Mouse (Mus musculus) hindbrain, embryonic 11.5 days (tissue): ENCODE data around the gene Ift43. TPM values are rescaled to one million over a fixed set of nuclear protein-coding genes. Genes with fewer than 3 reads are reported as not detected.
A peak's percentile ranks its signal among the peaks of the same experiment; 100 is the strongest.

Source experiments
- ATAC-seq: fragments of 200-750 bp; cut with Nextera tagmentation; 2 replicates; pipeline ENCODE4 v1.8.0; 2017; ENCODE audit warnings: mild to moderate bottlenecking, moderate TSS enrichment, moderate library complexity; ENCODE audit not compliant: low FRiP score
- DNase-seq: peaks from one replicate; pipeline ENCODE4 v3.0.0-alpha.2; 2015; ENCODE audit warnings: low spot score
- H3K27ac ChIP-seq: fragments of 300-500 bp; sonication (generic); 2 replicates; pipeline ENCODE4 v1.5.1; 2014; ENCODE audit warnings: mild to moderate bottlenecking, low read depth, low read length
- H3K27me3 ChIP-seq: fragments of 300-500 bp; sonication (generic); 2 replicates; pipeline ENCODE4 v1.6.1; 2014; ENCODE audit warnings: mild to moderate bottlenecking, low read length, moderate library complexity, mixed read lengths; ENCODE audit not compliant: control insufficient read depth, insufficient read depth
- H3K36me3 ChIP-seq: fragments of 300-500 bp; sonication (generic); 2 replicates; pipeline ENCODE4 v1.6.1; 2014; ENCODE audit warnings: mild to moderate bottlenecking, low read length, moderate library complexity, mixed read lengths; ENCODE audit not compliant: control insufficient read depth, insufficient read depth
- H3K4me1 ChIP-seq: fragments of 300-500 bp; sonication (generic); replicated peaks from 2 replicates; pipeline ENCODE4 v1.6.1; 2014; ENCODE audit warnings: low read length, mixed read lengths; ENCODE audit not compliant: control insufficient read depth, insufficient read depth
- H3K4me2 ChIP-seq: fragments of 300-500 bp; sonication (generic); replicated peaks from 2 replicates; pipeline ENCODE4 v1.6.1; 2014; ENCODE audit warnings: mild to moderate bottlenecking, low read depth, low read length
- H3K4me3 ChIP-seq: fragments of 300-500 bp; sonication (generic); 2 replicates; pipeline ENCODE4 v1.5.1; 2014; ENCODE audit warnings: low read depth, low read length
- H3K9ac ChIP-seq: fragments of 300-500 bp; sonication (generic); 2 replicates; pipeline ENCODE4 v1.6.1; 2014; ENCODE audit warnings: low read depth, low read length
- H3K9me3 ChIP-seq: fragments of 300-500 bp; sonication (generic); 2 replicates; pipeline ENCODE4 v1.6.1; 2016; ENCODE audit warnings: low read length; ENCODE audit not compliant: control insufficient read depth
- WGBS: fragments of 180-500 bp; shearing (Covaris S2); extraction: QIAGEN DNeasy Blood & Tissue Kit; methylation state at CpG from one replicate; pipeline ENCODE4 v1.1.7; 2014; 5-methylcytosine and 5-hydroxymethylcytosine counted together
- polyA plus RNA-seq: library from polyadenylated mRNA; unstranded; fragments of >200 nt; fragmentation: Nextera tagmentation; extraction: Ambion mirVana; gene quantifications from 2 replicates; pipeline ENCODE4 v1.2.1, GENCODE M21; 2014

Ift43 gene
- polyA plus RNA-seq, 1 experiment from 2014 or later, result 102 TPM

DNA sequence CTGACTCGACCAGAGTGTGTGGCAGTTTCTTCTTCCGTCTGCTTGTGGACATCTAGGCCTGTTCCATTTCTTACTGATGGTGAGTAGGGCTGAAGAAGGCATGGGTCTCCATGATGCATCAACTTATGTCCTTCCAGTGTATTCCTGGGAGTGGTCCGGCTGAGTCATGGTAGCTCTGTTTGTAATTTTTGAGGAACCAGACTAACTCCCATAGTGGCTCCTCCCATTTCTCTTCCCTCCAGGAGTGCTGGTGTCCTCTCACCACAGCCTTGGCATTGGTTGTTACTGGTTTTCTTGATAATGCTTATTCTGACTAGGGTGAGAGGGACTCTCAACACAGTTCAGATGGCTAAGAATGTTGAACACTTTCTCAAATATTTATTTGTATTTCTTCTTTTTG, 63.9 kb downstream of the Ift43 start:
- Histone ChIP-seq H3K27me3 (no peaks in the 10 kb centered on the region), H3K4me3 (no peak overlapping the region), H3K9ac (no peak overlapping the region), H3K4me1 (no peaks in the 10 kb centered on the region), H3K36me3 (no peaks in the 10 kb centered on the region), H3K4me2 (no peak overlapping the region), H3K9me3 (no peaks in the 10 kb centered on the region), H3K27ac (no peak overlapping the region)
- 93% methylated on average over 3 of the region's 3 CpGs for WGBS
- DNase-seq (no peak), ATAC-seq (no peak)

DNA sequence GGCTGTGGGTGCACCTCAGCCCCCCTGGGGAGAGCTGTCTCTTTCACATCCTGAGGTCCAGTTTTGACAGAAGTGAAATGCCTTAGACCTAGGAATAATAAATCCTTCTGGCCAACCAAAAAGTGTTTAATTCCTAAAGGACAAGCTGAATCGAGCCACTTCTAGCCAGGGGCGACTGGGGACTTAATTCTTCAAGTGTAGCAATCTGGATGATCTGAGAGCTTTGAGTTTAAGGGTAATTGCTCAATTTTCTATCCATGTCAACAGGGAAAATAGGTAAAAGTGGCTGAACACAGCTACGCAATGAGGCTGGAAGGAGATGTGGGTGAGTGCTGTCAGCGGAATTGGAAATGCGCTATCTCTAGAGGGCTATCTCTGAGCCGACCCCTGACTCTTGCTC, 65.9 kb downstream of the Ift43 start:
- ATAC-seq (no peak), DNase-seq (no peak)
- Histone ChIP-seq H3K27ac (no peak overlapping the region), H3K9me3 (no peaks in the 10 kb centered on the region), H3K9ac (no peak overlapping the region), H3K4me1 (peaks cover 6% of the 10 kb centered on the region; the same call in 1 of the 2 replicates), H3K36me3 (no peaks in the 10 kb centered on the region), H3K4me3 (no peak overlapping the region), H3K27me3 (no peaks in the 10 kb centered on the region), H3K4me2 (no peak overlapping the region)
- WGBS, result 86% methylated on average over 6 of the region's 6 CpGs

DNA sequence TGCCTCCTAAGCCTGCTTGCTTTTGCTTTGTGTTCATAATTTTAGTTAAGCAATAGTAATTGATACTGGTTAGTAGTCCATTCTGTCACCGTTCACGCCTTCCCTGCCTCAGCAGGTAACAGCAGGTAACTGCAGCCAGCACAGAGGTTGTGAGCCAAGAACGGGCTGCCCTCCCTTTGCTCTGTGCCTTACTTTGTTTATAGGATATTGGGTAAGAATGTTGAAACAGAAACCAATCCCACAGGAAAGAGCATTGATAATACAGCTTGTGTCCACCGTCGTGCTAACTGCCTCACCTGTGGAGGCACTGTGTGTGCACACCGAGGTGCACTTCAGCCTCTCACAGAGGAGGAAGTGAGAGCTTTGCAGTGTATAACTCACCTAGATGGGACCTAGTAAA, 66.7 kb downstream of the Ift43 start:
- no peak overlapping the region for H3K27ac ChIP-seq
- no peak overlapping the region for H3K9ac ChIP-seq
- no peaks in the 10 kb centered on the region for H3K9me3 ChIP-seq
- ATAC-seq, result no peak
- H3K4me3 ChIP-seq, result no peak overlapping the region
- DNase-seq, result no peak
- no peaks in the 10 kb centered on the region for H3K36me3 ChIP-seq
- H3K27me3 ChIP-seq, result no peaks in the 10 kb centered on the region
- no peak overlapping the region for H3K4me2 ChIP-seq
- WGBS, result 91% methylated on average over 6 of the region's 6 CpGs
- H3K4me1 ChIP-seq, result peaks cover 6% of the 10 kb centered on the region; the same call in 1 of the 2 replicates

DNA sequence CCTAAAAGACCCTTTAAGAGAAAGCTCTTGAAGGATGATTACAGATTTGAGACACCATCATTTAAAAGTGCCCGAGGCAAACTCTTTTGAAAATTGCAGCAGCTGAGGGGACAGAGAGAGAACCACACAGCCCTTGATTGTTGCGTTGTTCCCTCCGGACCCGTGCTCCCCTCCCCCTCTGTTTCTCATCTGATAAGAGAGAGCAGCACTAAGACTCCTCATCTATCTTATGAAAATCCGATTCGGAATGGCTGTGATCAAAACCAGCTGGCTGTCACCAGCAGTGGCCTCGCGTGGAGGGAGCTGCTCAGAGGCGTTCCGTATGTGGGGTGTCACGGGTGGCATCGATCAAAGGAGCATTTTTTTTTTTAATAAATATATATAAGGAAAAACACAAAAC, 69.6 kb downstream of the Ift43 start:
- Histone ChIP-seq H3K9ac (no peak overlapping the region), H3K4me2 (no peak overlapping the region), H3K9me3 (no peaks in the 10 kb centered on the region), H3K36me3 (no peaks in the 10 kb centered on the region), H3K4me1 (peaks cover 6% of the 10 kb centered on the region; the same call in 1 of the 2 replicates), H3K4me3 (no peak overlapping the region), H3K27ac (no peak overlapping the region), H3K27me3 (no peaks in the 10 kb centered on the region)
- 63% methylated on average over 12 of the region's 12 CpGs for WGBS
- DNase-seq, result no peak
- no peak; the same call in 1 of the 2 replicates for ATAC-seq

DNA sequence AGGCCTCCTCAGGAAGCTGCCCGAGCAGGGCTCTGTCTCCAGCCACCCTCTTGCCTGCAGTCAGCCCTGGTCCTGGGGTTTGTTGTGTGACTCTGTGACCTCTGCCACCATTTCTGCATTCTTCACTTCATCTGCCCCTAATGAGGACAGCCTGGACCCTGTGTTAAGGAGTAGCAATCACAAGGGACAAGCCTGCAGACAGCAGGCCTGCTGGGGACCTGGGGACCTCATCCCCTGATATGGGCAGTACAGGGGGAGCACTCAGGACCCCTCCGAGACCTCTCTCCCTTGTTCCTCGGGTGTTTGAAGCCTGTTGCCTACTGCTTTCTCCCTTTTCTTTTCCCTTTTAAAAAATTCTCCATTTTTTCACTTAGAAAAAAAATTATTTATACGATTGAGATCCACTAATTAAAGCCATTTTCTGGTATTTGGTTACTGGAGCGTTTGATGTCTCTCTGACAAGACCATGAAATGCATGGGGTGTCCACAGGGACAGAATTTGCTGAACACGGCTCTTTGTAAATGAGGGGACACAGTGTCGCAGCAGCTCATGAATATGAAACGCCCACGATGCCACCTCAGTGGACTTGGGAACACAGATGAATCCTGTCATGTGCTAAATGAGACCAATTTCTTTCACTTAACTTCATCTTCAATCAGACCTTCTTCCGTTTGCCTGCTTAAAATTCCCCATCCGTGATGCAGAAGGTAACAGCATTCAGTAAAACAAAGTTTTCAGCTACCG, 71.0 kb downstream of the Ift43 start:
- H3K4me2 ChIP-seq, result no peak overlapping the region
- no peak overlapping the region for H3K27ac ChIP-seq
- DNase-seq (no peak), ATAC-seq (peak; percentile 51)
- no peaks in the 10 kb centered on the region for H3K36me3 ChIP-seq
- no peak overlapping the region for H3K4me3 ChIP-seq
- peaks cover 8% of the 10 kb centered on the region; the same call in 1 of the 2 replicates for H3K4me1 ChIP-seq
- WGBS, result 58% methylated on average over 12 of the region's 12 CpGs
- H3K9me3 ChIP-seq, result no peaks in the 10 kb centered on the region
- no peak overlapping the region for H3K9ac ChIP-seq
- no peaks in the 10 kb centered on the region for H3K27me3 ChIP-seq

DNA sequence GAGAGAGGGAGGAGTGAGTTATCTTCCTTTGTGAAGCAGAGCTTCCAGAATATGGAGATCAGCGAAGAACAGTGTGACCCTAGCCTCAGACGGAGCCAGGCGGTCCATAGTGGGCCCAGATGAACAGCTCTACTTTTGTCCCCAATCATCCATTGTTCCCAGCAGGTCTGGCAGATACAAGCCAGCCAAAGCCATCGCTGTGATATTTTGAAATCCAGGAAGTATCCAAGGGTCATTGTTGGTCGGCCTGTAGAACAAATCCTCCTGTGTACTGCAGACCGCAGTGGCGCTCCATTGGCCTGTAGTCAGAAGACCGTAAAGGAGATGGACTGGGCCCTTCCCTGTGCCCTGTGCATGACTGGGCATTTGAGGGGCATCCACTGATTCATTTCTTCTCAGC, 72.8 kb downstream of the Ift43 start:
- no peak overlapping the region for H3K4me2 ChIP-seq
- peaks cover 8% of the 10 kb centered on the region; the same call in 1 of the 2 replicates for H3K4me1 ChIP-seq
- WGBS, result 91% methylated on average over 8 of the region's 8 CpGs

DNA sequence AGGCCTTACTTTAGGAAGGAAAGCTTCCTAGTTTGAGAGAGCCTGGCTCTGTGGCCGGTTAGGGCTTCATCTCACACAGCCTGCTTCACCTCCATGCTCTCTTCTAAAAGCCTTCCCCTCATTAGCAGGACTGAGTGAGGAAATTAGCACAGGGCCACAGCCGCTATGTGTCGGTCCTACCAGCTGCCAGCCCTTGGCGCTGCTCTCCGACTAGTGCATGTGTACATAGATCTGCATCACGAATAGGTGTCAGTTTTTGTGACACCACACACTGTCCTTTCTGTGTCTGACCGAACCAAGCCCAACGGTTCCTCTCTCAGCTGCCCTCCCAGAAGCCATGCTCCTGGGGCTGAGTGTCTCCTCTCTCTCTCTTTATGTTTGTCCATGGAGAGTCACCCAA, 74.8 kb downstream of the Ift43 start:
- ATAC-seq, result no peak
- Histone ChIP-seq H3K9me3 (no peaks in the 10 kb centered on the region), H3K27ac (no peak overlapping the region), H3K27me3 (no peaks in the 10 kb centered on the region), H3K4me2 (no peak overlapping the region), H3K4me3 (no peak overlapping the region), H3K4me1 (peaks cover 8% of the 10 kb centered on the region; the same call in 1 of the 2 replicates), H3K36me3 (no peaks in the 10 kb centered on the region), H3K9ac (no peak overlapping the region)
- no peak for DNase-seq
- 89% methylated on average over 8 of the region's 8 CpGs for WGBS

More for the DNA sequence above, 72.8 kb downstream of the Ift43 start:
- Histone ChIP-seq H3K9ac (no peak overlapping the region), H3K4me3 (no peak overlapping the region), H3K27ac (no peak overlapping the region), H3K9me3 (no peaks in the 10 kb centered on the region), H3K36me3 (no peaks in the 10 kb centered on the region), H3K27me3 (no peaks in the 10 kb centered on the region)
- no peak for ATAC-seq
- no peak for DNase-seq

DNA sequence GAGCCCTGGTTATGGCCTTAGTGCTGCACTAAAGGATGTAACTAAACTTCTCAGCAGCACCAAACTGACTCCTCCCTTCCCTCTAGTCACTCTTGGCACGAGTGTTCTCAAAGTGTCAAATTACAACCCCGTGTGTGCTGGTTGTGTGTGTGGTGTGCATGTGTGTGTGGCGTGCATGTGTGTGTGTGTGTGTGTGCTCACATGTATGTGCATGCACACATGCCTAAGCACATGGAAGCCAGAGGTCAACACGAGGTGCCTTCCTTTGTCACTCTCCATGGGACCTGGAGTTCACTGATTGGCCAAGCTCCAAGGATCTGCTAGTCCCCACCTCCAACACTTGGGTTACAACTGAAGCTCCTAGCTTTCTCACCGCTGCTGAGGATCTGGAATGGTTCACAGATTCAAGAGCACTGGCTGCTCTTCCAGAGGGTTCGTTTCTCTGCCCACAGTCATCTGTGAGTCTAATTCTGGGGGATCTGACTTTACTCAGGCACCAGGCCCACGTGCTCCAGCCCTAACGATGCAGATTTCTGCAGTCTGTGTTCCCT, 75.6 kb downstream of the Ift43 start:
- Histone ChIP-seq H3K27ac (no peak overlapping the region), H3K4me3 (no peak overlapping the region), H3K9me3 (no peaks in the 10 kb centered on the region), H3K4me2 (no peak overlapping the region), H3K36me3 (no peaks in the 10 kb centered on the region), H3K4me1 (peaks cover 7% of the 10 kb centered on the region; the same call in 1 of the 2 replicates), H3K9ac (no peak overlapping the region), H3K27me3 (no peaks in the 10 kb centered on the region)
- WGBS, result 32% methylated on average over 8 of the region's 8 CpGs
- DNase-seq (peak; percentile 36), ATAC-seq (no peak)
